Mouse (Mus musculus): ENCODE measurements at regions not wholly inside any gene's neighbourhood (a gene's known extent, or its start where the extent isn't known, plus 50 kb on each side); places are given as distances from the start of the nearest gene placed in this dataset.

DNA sequence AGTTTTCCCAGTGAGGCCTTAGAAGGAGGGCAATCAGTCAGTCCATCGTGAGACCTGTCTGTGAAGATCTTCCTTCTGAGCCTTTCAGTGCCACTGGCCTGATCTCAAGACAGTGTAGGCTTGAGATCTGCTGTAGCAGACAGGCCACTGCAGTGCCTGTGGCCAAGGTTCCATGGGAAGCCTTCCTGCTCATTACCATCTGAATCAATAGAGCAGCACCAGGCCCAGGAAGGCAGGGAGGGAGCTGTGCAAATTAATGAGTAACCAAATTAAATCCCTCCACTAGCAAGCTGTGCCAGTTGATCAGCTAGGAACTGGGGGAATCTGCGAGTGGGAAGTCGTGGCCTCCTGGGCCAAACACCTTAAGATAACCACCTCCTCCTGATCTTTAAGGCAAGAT is 114.6 kb upstream of the Pja1 start:
- DNase-seq (no peak), ATAC-seq (no peak)
- no peak for TF ChIP-seq CTCF (IDR thresholded peaks at IDR 0.05; ENCODE audit: low read depth)
- no peak for TF ChIP-seq EP300 (IDR thresholded peaks at IDR 0.05; ENCODE audit: low read depth)
- Histone ChIP-seq H3K9ac (replicated peaks) (no peak overlapping the region), H3K36me3 (replicated peaks; ENCODE audit: insufficient read depth, low read length) (no peaks in the 10 kb centered on the region), H3K4me3 (ENCODE audit: low read depth, low read length) (no peak overlapping the region), H3K4me2 (ENCODE audit: low read depth, low read length) (no peak overlapping the region), H3K9me3 (ENCODE audit: low read length) (no peaks in the 10 kb centered on the region), H3K27ac (ENCODE audit: low read depth) (no peak overlapping the region), H3K4me1 (ENCODE audit: insufficient read depth) (no peaks in the 10 kb centered on the region), H3K27me3 (ENCODE audit: insufficient read depth, low read length) (no peaks in the 10 kb centered on the region)
- WGBS (ENCODE audit: insufficient replicate concordance), result 48% methylated on average over 3 of the region's 3 CpGs

- 85% methylated on average over 9 of the region's 9 CpGs for WGBS (ENCODE audit: insufficient replicate concordance)
- H3K9me3 ChIP-seq (ENCODE audit: low read length), result no peaks in the 10 kb centered on the region
- no peaks in the 10 kb centered on the region for H3K36me3 ChIP-seq (replicated peaks; ENCODE audit: insufficient read depth, low read length)
- 0 out of 2 replicates have a peak, but pooled peaks cover 3% of the 10 kb centered on the region for H3K27me3 ChIP-seq (ENCODE audit: insufficient read depth, low read length)
- H3K4me1 ChIP-seq (ENCODE audit: insufficient read depth), result no peaks in the 10 kb centered on the region
- H3K4me2 ChIP-seq (ENCODE audit: low read depth, low read length), result no peak overlapping the region
- H3K4me3 ChIP-seq (ENCODE audit: low read depth, low read length), result no peak overlapping the region
- ATAC-seq (no peak), DNase-seq (no peak)
- no peak overlapping the region for H3K27ac ChIP-seq (ENCODE audit: low read depth)
- H3K9ac ChIP-seq (replicated peaks), result no peak overlapping the region
- TF ChIP-seq CTCF (IDR thresholded peaks at IDR 0.05; ENCODE audit: low read depth) (no peak), EP300 (IDR thresholded peaks at IDR 0.05; ENCODE audit: low read depth) (no peak)
Observed at GRCm38 (mm10) chrX:99582611-99583010, 111.5 kb upstream of the Pja1 start.

GRCm38 (mm10) chrX:99581632-99582466 is 110.8 kb upstream of the Pja1 start:
- Histone ChIP-seq H3K9me3 (ENCODE audit: low read length) (no peaks in the 10 kb centered on the region), H3K4me3 (ENCODE audit: low read depth, low read length) (no peak overlapping the region), H3K27me3 (ENCODE audit: insufficient read depth, low read length) (0 out of 2 replicates have a peak, but pooled peaks cover 3% of the 10 kb centered on the region), H3K4me2 (ENCODE audit: low read depth, low read length) (no peak overlapping the region), H3K36me3 (replicated peaks; ENCODE audit: insufficient read depth, low read length) (no peaks in the 10 kb centered on the region), H3K9ac (replicated peaks) (no peak overlapping the region), H3K4me1 (ENCODE audit: insufficient read depth) (no peaks in the 10 kb centered on the region), H3K27ac (ENCODE audit: low read depth) (no peak overlapping the region)
- TF ChIP-seq CTCF (IDR thresholded peaks at IDR 0.05; ENCODE audit: low read depth) (no peak), EP300 (IDR thresholded peaks at IDR 0.05; ENCODE audit: low read depth) (no peak)
- WGBS (ENCODE audit: insufficient replicate concordance), result 49% methylated on average over 10 of the region's 10 CpGs
- ATAC-seq (no peak), DNase-seq (no peak)

DNA sequence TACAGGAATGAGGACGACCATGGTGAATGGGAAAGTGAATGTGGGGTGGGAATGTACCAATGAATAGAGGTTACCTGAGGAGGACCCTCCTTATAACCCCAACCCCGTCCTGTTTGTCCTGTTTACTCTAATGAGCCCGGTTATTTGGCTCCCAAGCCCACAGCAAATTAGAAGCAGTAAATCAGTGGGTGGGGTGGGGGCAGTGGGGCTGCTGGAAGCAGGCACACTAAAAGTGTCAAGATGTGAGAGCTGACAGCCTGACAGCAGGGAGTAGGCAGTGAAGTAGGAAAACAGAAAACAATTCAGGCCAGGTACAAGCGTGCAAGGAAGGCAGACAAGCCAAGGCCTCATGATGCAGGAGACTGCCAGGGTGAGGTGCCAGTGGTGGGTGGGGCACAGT is 108.1 kb upstream of the Pja1 start:
- Histone ChIP-seq H3K4me2 (ENCODE audit: low read depth, low read length) (no peak overlapping the region), H3K27me3 (ENCODE audit: insufficient read depth, low read length) (0 out of 2 replicates have a peak, but pooled peaks cover 3% of the 10 kb centered on the region), H3K4me3 (ENCODE audit: low read depth, low read length) (no peak overlapping the region), H3K9me3 (ENCODE audit: low read length) (no peaks in the 10 kb centered on the region), H3K4me1 (ENCODE audit: insufficient read depth) (no peaks in the 10 kb centered on the region), H3K9ac (replicated peaks) (no peak overlapping the region), H3K27ac (ENCODE audit: low read depth) (no peak overlapping the region), H3K36me3 (replicated peaks; ENCODE audit: insufficient read depth, low read length) (no peaks in the 10 kb centered on the region)
- no peak for DNase-seq
- WGBS (ENCODE audit: insufficient replicate concordance), result 63% methylated on average over 4 of the region's 4 CpGs
- ATAC-seq, result no peak
- TF ChIP-seq CTCF (IDR thresholded peaks at IDR 0.05; ENCODE audit: low read depth) (no peak), EP300 (IDR thresholded peaks at IDR 0.05; ENCODE audit: low read depth) (no peak)

GRCm38 (mm10) chrX:99578796-99579195 is 107.7 kb upstream of the Pja1 start:
- DNase-seq (no peak), ATAC-seq (no peak)
- Histone ChIP-seq H3K4me2 (ENCODE audit: low read depth, low read length) (no peak overlapping the region), H3K9ac (replicated peaks) (no peak overlapping the region), H3K27ac (ENCODE audit: low read depth) (no peak overlapping the region), H3K36me3 (replicated peaks; ENCODE audit: insufficient read depth, low read length) (no peaks in the 10 kb centered on the region), H3K27me3 (ENCODE audit: insufficient read depth, low read length) (0 out of 2 replicates have a peak, but pooled peaks cover 3% of the 10 kb centered on the region), H3K4me1 (ENCODE audit: insufficient read depth) (no peaks in the 10 kb centered on the region), H3K9me3 (ENCODE audit: low read length) (no peaks in the 10 kb centered on the region), H3K4me3 (ENCODE audit: low read depth, low read length) (no peak overlapping the region)
- TF ChIP-seq CTCF (IDR thresholded peaks at IDR 0.05; ENCODE audit: low read depth), result no peak
- no peak for TF ChIP-seq EP300 (IDR thresholded peaks at IDR 0.05; ENCODE audit: low read depth)
- WGBS (ENCODE audit: insufficient replicate concordance), result 62% methylated on average over 2 of the region's 2 CpGs

- DNase-seq, result no peak
- no peak overlapping the region for H3K9ac ChIP-seq (replicated peaks)
- no peaks in the 10 kb centered on the region for H3K36me3 ChIP-seq (replicated peaks; ENCODE audit: insufficient read depth, low read length)
- H3K27me3 ChIP-seq (ENCODE audit: insufficient read depth, low read length), result peaks cover 6% of the 10 kb centered on the region; the same call in 1 of the 2 replicates
- no peak overlapping the region for H3K27ac ChIP-seq (ENCODE audit: low read depth)
- H3K4me2 ChIP-seq (ENCODE audit: low read depth, low read length), result no peak overlapping the region
- 48% methylated on average over 5 of the region's 5 CpGs for WGBS (ENCODE audit: insufficient replicate concordance)
- no peak for TF ChIP-seq CTCF (IDR thresholded peaks at IDR 0.05; ENCODE audit: low read depth)
- no peak for TF ChIP-seq EP300 (IDR thresholded peaks at IDR 0.05; ENCODE audit: low read depth)
- no peak for ATAC-seq
- H3K4me3 ChIP-seq (ENCODE audit: low read depth, low read length), result no peak overlapping the region
- H3K4me1 ChIP-seq (ENCODE audit: insufficient read depth), result no peaks in the 10 kb centered on the region
- no peaks in the 10 kb centered on the region for H3K9me3 ChIP-seq (ENCODE audit: low read length)
Observed at GRCm38 (mm10) chrX:99575105-99575504, 104.0 kb upstream of the Pja1 start.
